Mouse (Mus musculus): ENCODE data around the gene Kcnj4. TPM values are rescaled to one million over a fixed set of nuclear protein-coding genes. Genes with fewer than 3 reads are reported as not detected.

Gene Kcnj4
- total RNA-seq (2021) = under 1 TPM in 1 of 2 experiments, not detected in 1; 0.10 TPM
- long read RNA-seq, experiment 1 = 0 reads
- long read RNA-seq, experiment 2 = 0 reads

- TF ChIP-seq CTCF (IDR thresholded peaks at IDR 0.05) = no peak
- intact Hi-C loops (cut with DNase I) = no loop called here
- Histone ChIP-seq H3K4me3 (peak within 1 kb of the TSS; percentile 84), H3K27ac (0 out of 2 replicates have a peak within 1 kb of the TSS, but pooled peaks have one; percentile 16)
- DNase-seq = no peak
Observed at GRCm38 (mm10) chr15:79504707-79505452, at the start of gene Kcnj4. TSS of gene Kcnj4 (minus strand) at chr15:79505241.

GRCm38 (mm10) chr15:79552566-79552965, 47.5 kb upstream of the Kcnj4 start:
- H3K27ac ChIP-seq = no peak overlapping the region
- intact Hi-C loops (cut with DNase I) = no loop called here
- DNase-seq = no peak
- no peak overlapping the region for H3K4me3 ChIP-seq
- no peak for TF ChIP-seq CTCF (IDR thresholded peaks at IDR 0.05)

GRCm38 (mm10) chr15:79548226-79548625, 43.2 kb upstream of the Kcnj4 start:
- intact Hi-C loops (cut with DNase I) = loop anchor here (5.0 to 10.0 kb wide), 2 partner anchors 137 to 176 kb away; partner anchors contain the start of gene Josd1
- no peak overlapping the region for H3K4me3 ChIP-seq
- TF ChIP-seq CTCF (IDR thresholded peaks at IDR 0.05) = no peak
- no peak overlapping the region for H3K27ac ChIP-seq
- no peak for DNase-seq

- no peak for DNase-seq
- Histone ChIP-seq H3K27ac (peak overlapping the region; percentile 100), H3K4me3 (peak overlapping the region; percentile 99)
- intact Hi-C loops (cut with DNase I) = loop anchor here (5.0 to 10.0 kb wide), 2 partner anchors 137 to 175 kb away; partner anchors contain the start of gene Josd1
- no peak for TF ChIP-seq CTCF (IDR thresholded peaks at IDR 0.05)
Observed at GRCm38 (mm10) chr15:79547289-79547820, 42.3 kb upstream of the Kcnj4 start.

GRCm38 (mm10) chr15:79546410-79547288, 41.6 kb upstream of the Kcnj4 start, which contains the start of gene Ddx17:
TSS of gene Ddx17 (minus strand) at chr15:79546741.
- H3K27ac ChIP-seq = peak within 1 kb of the TSS; percentile 100
- intact Hi-C loops (cut with DNase I) = loop anchor here (5.0 to 10.0 kb wide), 2 partner anchors 138 to 174 kb away; partner anchors contain the start of gene Josd1
- no peak for TF ChIP-seq CTCF (IDR thresholded peaks at IDR 0.05)
- H3K4me3 ChIP-seq = peak within 1 kb of the TSS; percentile 99
- peak; percentile 99 for DNase-seq

- Histone ChIP-seq H3K27ac (peak overlapping the region; percentile 100), H3K4me3 (peak overlapping the region; percentile 99)
- TF ChIP-seq CTCF (IDR thresholded peaks at IDR 0.05) = no peak
- intact Hi-C loops (cut with DNase I) = loop anchor here (5.0 to 10.0 kb wide), 2 partner anchors 139 to 174 kb away; partner anchors contain the start of gene Josd1
- DNase-seq = peak; percentile 93
Observed at GRCm38 (mm10) chr15:79545921-79546399, 40.9 kb upstream of the Kcnj4 start.

- intact Hi-C loops (cut with DNase I) = loop anchor here (5.0 to 10.0 kb wide), 2 partner anchors 139 to 173 kb away; partner anchors contain the start of gene Josd1
- H3K27ac ChIP-seq = peak overlapping the region; percentile 100
- TF ChIP-seq CTCF (IDR thresholded peaks at IDR 0.05) = no peak
- peak overlapping the region; percentile 99 for H3K4me3 ChIP-seq
- DNase-seq = no peak
Observed at GRCm38 (mm10) chr15:79545496-79545895, 40.5 kb upstream of the Kcnj4 start.

GRCm38 (mm10) chr15:79543968-79544367, 38.9 kb upstream of the Kcnj4 start:
- Histone ChIP-seq H3K27ac (peak overlapping the region; percentile 100; the same call in 1 of the 2 replicates), H3K4me3 (peak overlapping the region; percentile 99)
- no peak for DNase-seq
- no peak for TF ChIP-seq CTCF (IDR thresholded peaks at IDR 0.05)
- intact Hi-C loops (cut with DNase I) = loop anchor here (10.0 kb wide), 1 partner anchor 141 kb away; the partner anchor contains the start of gene Josd1

- intact Hi-C loops (cut with DNase I) = loop anchor here (10.0 kb wide), 1 partner anchor 211 kb away; the partner anchor contains the start of gene Sun2
- no peak for TF ChIP-seq CTCF (IDR thresholded peaks at IDR 0.05)
- DNase-seq = peak; percentile 67
- Histone ChIP-seq H3K4me3 (no peak overlapping the region), H3K27ac (peak overlapping the region; percentile 69)
Observed at GRCm38 (mm10) chr15:79533796-79534195, 28.8 kb upstream of the Kcnj4 start.

GRCm38 (mm10) chr15:79529935-79530334, 24.9 kb upstream of the Kcnj4 start:
- Histone ChIP-seq H3K27ac (0 out of 2 replicates have a peak overlapping the region, but pooled peaks have one; percentile 35), H3K4me3 (no peak overlapping the region)
- no peak for TF ChIP-seq CTCF (IDR thresholded peaks at IDR 0.05)
- peak; percentile 70 for DNase-seq
- intact Hi-C loops (cut with DNase I) = loop anchor here (10.0 kb wide), 1 partner anchor 215 kb away; the partner anchor contains the start of gene Sun2

GRCm38 (mm10) chr15:79527991-79528639, 23.1 kb upstream of the Kcnj4 start:
- intact Hi-C loops (cut with DNase I) = loop anchor here (2.0 kb wide), 1 partner anchor 13 kb away; no protein-coding TSS in a partner anchor
- no peak for DNase-seq
- Histone ChIP-seq H3K4me3 (no peak overlapping the region), H3K27ac (peak overlapping the region; percentile 64)
- no peak for TF ChIP-seq CTCF (IDR thresholded peaks at IDR 0.05)

Measured in gastrocnemius, adult 2 months (tissue).